Mouse (Mus musculus) spleen, postnatal 14 days (tissue): ENCODE data around the gene Plekhn1.

Source experiments
- DNase-seq, 2 experiments: peaks; one replicate each; pipeline ENCODE4 v3.0.0; 2021 to 2022; ENCODE audit warnings: low spot score in 2 of 2

Plekhn1 gene

DNA sequence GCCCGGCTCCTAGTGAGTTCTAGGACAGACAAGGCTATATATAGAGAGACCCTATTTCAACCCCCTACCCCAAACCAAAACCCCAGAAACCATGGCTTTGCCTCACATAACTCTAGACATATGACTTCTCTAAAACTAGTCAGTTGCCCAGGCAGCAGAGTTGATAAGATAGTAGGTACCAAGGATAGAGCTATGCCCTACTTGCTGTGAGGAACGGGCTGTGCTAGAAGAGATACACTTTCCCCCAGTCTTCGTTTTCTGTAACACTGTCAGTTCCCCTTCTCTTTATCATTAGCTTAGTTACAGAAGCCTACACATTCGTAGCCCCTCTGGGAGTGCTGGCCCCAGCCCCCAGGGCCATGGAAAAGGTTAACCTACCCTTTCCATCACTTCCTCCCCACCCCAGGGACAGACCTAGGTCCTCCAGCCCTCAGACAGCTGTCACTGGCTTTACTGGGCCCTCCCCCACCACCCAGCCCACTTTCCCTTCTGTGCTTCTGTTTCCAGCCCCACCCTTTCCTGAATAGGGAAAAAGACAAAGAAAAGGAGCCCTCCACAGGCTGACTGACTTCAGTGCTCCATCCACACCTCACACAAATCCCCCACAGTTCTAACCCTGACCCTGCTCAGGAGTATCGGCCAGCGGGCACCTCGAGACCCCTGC, 50.2 kb downstream of the Plekhn1 start:
- DNase-seq = no peak

DNA sequence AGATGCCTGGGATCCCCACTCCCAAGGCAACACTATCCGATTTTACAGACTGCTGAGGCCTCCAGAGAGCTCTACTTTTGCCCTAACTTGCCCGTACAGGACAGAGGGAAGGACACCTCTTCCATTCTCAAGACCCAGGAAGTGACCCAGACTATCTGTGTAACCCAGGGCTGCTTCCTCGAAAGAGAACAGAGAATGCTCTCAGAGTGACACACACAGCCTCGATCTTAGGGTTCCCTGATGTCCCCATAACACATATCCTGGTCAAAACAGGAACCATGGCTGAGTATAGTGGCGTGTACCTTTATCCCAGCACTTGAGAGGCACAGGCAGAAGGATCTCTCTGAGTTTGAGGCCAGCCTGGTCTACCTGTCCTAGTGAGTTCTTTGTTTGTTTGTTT, 50.9 kb downstream of the Plekhn1 start:
- DNase-seq = no peak

DNA sequence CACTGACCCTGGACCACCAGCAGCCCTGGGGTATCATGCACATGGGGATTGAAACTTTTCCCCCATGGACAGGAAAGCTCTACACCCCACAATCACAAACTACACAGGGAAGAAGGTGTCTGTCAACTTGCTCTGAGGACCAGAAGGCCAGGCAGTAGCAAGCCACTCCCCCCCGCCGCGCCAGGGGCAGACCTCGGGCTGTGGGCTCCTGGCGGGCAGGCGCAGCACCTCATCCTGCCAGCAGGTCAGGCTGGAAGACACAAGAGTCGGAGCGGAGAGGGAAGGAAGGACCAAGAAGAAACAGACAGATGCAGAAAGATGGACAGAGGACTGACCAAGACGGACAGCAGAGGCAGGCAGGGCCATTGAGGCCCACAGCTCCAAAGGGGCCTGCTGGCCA, 57.0 kb downstream of the Plekhn1 start:
- no peak for DNase-seq

DNA sequence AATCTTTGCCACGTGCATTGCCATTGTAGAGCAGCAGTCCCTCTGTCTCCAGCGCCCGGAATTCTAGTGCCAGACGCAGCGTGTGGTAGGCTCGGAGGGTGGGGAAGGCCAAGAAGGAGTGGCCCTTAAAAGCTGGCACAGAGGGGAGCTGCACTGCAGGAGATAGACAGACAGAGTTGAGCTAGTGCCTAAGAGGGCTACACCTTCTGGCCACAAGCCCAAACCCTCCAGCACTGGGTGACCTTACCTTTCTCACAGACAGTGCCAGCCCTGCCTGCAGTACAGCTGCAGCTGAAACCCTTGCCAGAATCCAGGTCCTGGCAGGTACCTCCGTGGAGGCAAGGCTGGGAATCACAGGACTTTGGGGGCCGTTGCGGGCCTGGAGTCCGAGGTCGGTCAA, 62.8 kb downstream of the Plekhn1 start:
- DNase-seq = no peak
